Mouse (Mus musculus): ENCODE results near the gene Unc5cl. TPM values are rescaled to one million over a fixed set of nuclear protein-coding genes. Genes with fewer than 3 reads are reported as not detected.

Unc5cl gene
- total RNA-seq, 4 experiments from 2014 or later: 0.22 to 0.67 (median 0.31) TPM

Other genes with a start within 250 kb of the Unc5cl start
- under 1 TPM in 1 of 4 experiments, not detected in 3; 0.21 TPM for gene Trem1, start 222.1 kb upstream of the Unc5cl start, total RNA-seq (2022)
- gene Trem3, start 207.1 kb upstream of the Unc5cl start, total RNA-seq (2022): under 1 TPM in 2 of 4 experiments, not detected in 2; 0.51 to 0.57 TPM
- gene Treml4, start 190.6 kb upstream of the Unc5cl start, total RNA-seq (2022): not detected
- gene Treml2, start 155.4 kb upstream of the Unc5cl start, total RNA-seq (2022): 1 to 10 TPM in 2 of 4 experiments, under 1 TPM in 2; 0.28 to 1.9 (median 0.87) TPM
- gene B430306N03Rik, start 138.8 kb upstream of the Unc5cl start, total RNA-seq (2022): under 1 TPM in 3 of 4 experiments, not detected in 1; 0.15 to 1.00 (median 0.16) TPM
- 100 to 1,000 TPM in 1 of 4 experiments, 10 to 100 TPM in 3; 12.6 to 115 (median 56.3) TPM for gene Trem2, start 108.5 kb upstream of the Unc5cl start, total RNA-seq (2022)
- under 1 TPM in 3 of 4 experiments, not detected in 1; 0.46 to 0.72 (median 0.61) TPM for gene Treml1, start 95.0 kb upstream of the Unc5cl start, total RNA-seq (2022)
- 10 to 100 TPM; 20.6 to 29.3 (median 24.4) TPM for gene Nfya, start 45.0 kb upstream of the Unc5cl start, total RNA-seq (2022)
- gene Oard1, start 44.9 kb upstream of the Unc5cl start, total RNA-seq (2022): 10 to 100 TPM; 15.1 to 16.4 (median 15.8) TPM
- under 1 TPM in 1 of 4 experiments, not detected in 3; 0.52 TPM for gene Apobec2, start 22.0 kb upstream of the Unc5cl start, total RNA-seq (2022)
- not detected for gene Tspo2, start 3.4 kb upstream of the Unc5cl start, total RNA-seq (2022)

All from left cerebral cortex, adult 8-10 months (tissue).